Mouse (Mus musculus): ENCODE results near the gene Arhgap8.

Gene Arhgap8

GRCm38 (mm10) chr15:84719791-84720190 is at the start of gene Arhgap8:
Gene Arhgap8, plus strand, starts transcription at chr15:84720052.
- DNase-seq (ENCODE audit: extremely low spot score, low spot score): no peak

GRCm38 (mm10) chr15:84670657-84671055 is 49.2 kb upstream of the Arhgap8 start:
- no peak for DNase-seq (ENCODE audit: extremely low spot score, low spot score)

GRCm38 (mm10) chr15:84671401-84672307 is 48.2 kb upstream of the Arhgap8 start:
- peak; percentile 40 for DNase-seq (ENCODE audit: extremely low spot score, low spot score)

- DNase-seq (ENCODE audit: extremely low spot score, low spot score): no peak
These were observed 47.6 kb upstream of the Arhgap8 start for GRCm38 (mm10) chr15:84672308-84672615.

GRCm38 (mm10) chr15:84672616-84673015 is 47.2 kb upstream of the Arhgap8 start:
- DNase-seq (ENCODE audit: extremely low spot score, low spot score): no peak

GRCm38 (mm10) chr15:84674329-84675067 is 45.4 kb upstream of the Arhgap8 start:
- DNase-seq (ENCODE audit: extremely low spot score, low spot score): no peak

- no peak for DNase-seq (ENCODE audit: extremely low spot score, low spot score)
These were observed 44.5 kb upstream of the Arhgap8 start for GRCm38 (mm10) chr15:84675317-84675716.

GRCm38 (mm10) chr15:84677943-84678342 is 41.9 kb upstream of the Arhgap8 start:
- no peak for DNase-seq (ENCODE audit: extremely low spot score, low spot score)

- DNase-seq (ENCODE audit: extremely low spot score, low spot score): no peak
These were observed 40.8 kb upstream of the Arhgap8 start for GRCm38 (mm10) chr15:84679090-84679489.

GRCm38 (mm10) chr15:84679794-84680193 is 40.1 kb upstream of the Arhgap8 start:
- DNase-seq (ENCODE audit: extremely low spot score, low spot score): no peak

GRCm38 (mm10) chr15:84680545-84681454 is 39.1 kb upstream of the Arhgap8 start:
- peak; percentile 96 for DNase-seq (ENCODE audit: extremely low spot score, low spot score)

- peak; percentile 80 for DNase-seq (ENCODE audit: extremely low spot score, low spot score)
These were observed 38.2 kb upstream of the Arhgap8 start for GRCm38 (mm10) chr15:84681455-84682193.

- DNase-seq (ENCODE audit: extremely low spot score, low spot score): no peak
These were observed 37.6 kb upstream of the Arhgap8 start for GRCm38 (mm10) chr15:84682206-84682605.

- no peak for DNase-seq (ENCODE audit: extremely low spot score, low spot score)
These were observed 37.0 kb upstream of the Arhgap8 start for GRCm38 (mm10) chr15:84682821-84683220.

GRCm38 (mm10) chr15:84684520-84684919 is 35.3 kb upstream of the Arhgap8 start:
- DNase-seq (ENCODE audit: extremely low spot score, low spot score): no peak

- no peak for DNase-seq (ENCODE audit: extremely low spot score, low spot score)
These were observed 34.4 kb upstream of the Arhgap8 start for GRCm38 (mm10) chr15:84685417-84685816.

- DNase-seq (ENCODE audit: extremely low spot score, low spot score): no peak
These were observed 31.9 kb upstream of the Arhgap8 start for GRCm38 (mm10) chr15:84687904-84688303.

- no peak for DNase-seq (ENCODE audit: extremely low spot score, low spot score)
These were observed 30.5 kb upstream of the Arhgap8 start for GRCm38 (mm10) chr15:84689356-84689755.

- DNase-seq (ENCODE audit: extremely low spot score, low spot score): no peak
These were observed 28.3 kb upstream of the Arhgap8 start for GRCm38 (mm10) chr15:84691513-84691912.

GRCm38 (mm10) chr15:84692645-84693044 is 27.2 kb upstream of the Arhgap8 start:
- no peak for DNase-seq (ENCODE audit: extremely low spot score, low spot score)

GRCm38 (mm10) chr15:84696021-84696420 is 23.8 kb upstream of the Arhgap8 start:
- no peak for DNase-seq (ENCODE audit: extremely low spot score, low spot score)
